Mouse (Mus musculus): ENCODE data around the gene Anapc15. TPM values are rescaled to one million over a fixed set of nuclear protein-coding genes. Genes with fewer than 3 reads are reported as not detected.
"Not testable (repeated sequence)": the region's sequence is repeated elsewhere in the genome, so short reads cannot be mapped to it uniquely, and the experiment has no call there.

Gene Anapc15
- total RNA-seq, 2 experiments from 2014 or later: 16.6 to 22.3 TPM

DNA sequence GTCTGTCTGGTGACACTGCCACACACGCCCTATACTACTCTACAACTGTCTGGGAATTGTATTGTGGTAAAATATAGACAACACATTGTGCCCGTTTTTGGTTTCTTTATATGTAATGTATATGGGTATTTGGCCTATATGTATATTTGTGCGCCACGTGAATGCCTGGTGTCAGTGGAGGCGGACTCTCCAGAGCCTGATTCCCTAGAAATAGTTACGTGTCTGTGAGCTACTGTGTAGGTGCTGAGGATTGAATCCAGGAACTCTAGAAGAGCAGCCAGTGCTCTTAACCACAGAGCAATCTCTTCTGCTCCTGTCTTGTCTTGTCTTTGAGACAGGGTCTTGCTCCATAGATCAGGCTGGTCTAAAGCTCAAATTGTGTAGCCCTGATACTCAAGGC lies 22.8 kb downstream of the Anapc15 start:
- intact Hi-C loops (cut with DNase I): no loop called here
- no peak for DNase-seq

- DNase-seq: no peak
- intact Hi-C loops (cut with DNase I): loop anchor here (2.0 kb wide), 1 partner anchor 40 kb away; no protein-coding TSS in a partner anchor
Observed at GRCm38 (mm10) chr7:101888460-101888859, 24.9 kb downstream of the Anapc15 start.

GRCm38 (mm10) chr7:101895695-101896094 lies 32.2 kb downstream of the Anapc15 start:
- no peak for DNase-seq

DNA sequence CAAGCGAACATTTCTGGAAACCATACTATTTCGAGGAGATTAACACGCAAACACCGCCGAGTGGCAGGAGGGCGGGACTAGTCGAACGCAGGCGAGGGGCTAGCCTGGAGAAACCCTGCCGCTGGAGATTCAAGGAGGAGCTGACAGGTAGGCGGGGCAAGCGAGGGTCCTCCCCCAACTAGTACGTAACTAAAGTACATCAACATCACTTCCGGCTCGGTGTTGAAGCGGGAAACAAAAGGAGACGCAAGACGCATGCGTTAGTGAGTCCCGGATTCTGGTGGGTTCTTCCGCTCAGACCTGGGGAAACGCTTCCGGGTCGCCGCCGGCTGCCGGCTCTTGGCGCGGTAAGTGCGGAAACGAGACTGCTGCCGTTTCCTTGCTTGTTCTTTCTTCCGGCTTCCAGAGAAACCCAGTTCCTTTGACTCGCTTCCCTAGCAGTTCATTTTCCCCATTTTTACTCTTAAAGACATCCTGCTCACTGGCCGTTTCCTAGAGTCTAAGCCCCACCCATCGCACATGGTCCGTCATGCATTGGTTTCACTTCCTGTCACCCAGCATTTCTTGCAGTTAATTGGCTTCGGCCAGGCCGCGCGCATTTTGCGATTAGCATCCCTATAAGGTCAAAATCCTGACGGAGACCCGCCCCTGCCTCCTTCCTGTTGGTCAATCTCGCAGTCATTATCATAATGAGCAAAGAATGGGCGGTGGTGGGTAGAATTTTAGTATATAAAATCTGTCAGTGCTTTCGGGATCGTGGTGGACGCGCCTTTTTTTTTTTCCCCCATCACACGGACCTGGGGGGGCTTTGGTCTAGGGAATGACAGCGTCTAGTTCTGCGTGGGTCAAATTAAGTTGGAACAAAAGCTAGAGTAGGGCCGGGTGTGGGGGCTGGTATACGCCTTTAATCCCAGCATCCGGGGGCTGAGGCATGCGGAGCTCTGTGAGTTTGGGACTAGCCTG lies 32.9 kb downstream of the Anapc15 start:
- intact Hi-C loops (cut with DNase I): loop anchor here (5.0 kb wide), 2 partner anchors 59 to 219 kb away; partner anchors contain the start of gene Inppl1
- DNase-seq: peak; percentile 94

More at GRCm38 (mm10) chr7:101895695-101896094, 32.2 kb downstream of the Anapc15 start:
- intact Hi-C loops (cut with DNase I): loop anchor here (5.0 kb wide), 2 partner anchors 58 to 218 kb away; partner anchors contain the start of gene Inppl1

DNA sequence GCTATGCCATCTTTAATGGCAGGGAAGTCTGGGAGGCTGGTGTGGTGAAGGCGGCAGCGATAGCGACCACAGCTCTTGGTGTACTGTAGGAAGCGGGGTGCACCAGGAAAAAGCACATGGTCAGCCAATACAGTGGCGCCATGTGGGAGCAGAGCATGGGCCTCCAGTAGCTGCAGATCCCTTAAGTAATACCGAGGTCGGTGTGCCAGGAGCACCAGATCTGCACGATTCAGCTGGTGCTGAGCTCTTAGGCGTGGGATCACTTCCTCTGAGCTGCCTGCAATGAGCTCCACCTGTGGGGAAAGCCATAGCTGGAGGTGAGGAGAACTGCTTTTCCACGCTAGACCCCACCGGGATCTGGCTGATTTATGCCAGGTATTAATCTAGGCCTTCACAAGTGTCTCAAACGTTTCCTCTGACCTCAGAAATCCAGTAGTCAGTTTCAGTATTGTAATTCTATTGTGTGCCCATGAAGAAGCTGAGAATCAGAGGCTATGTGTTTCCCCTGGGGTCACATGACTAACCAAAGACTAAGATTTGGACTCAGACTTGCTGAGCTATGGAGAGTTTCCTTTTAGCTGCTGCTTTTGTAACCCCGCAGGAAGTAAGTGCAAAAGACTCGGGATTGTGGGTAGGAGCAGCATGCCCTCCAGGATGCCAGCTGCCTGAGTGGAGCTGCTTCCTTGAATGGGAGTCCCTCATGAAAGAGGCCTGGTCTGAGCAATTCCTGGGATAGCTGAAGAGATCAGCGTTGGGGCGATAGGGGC lies 37.0 kb downstream of the Anapc15 start:
- intact Hi-C loops (cut with DNase I): no loop called here
- no peak for DNase-seq

GRCm38 (mm10) chr7:101901969-101902368 lies 38.5 kb downstream of the Anapc15 start:
- intact Hi-C loops (cut with DNase I): no loop called here
- DNase-seq: no peak

- intact Hi-C loops (cut with DNase I): no loop called here
- no peak for DNase-seq
Observed at GRCm38 (mm10) chr7:101902846-101903245, 39.3 kb downstream of the Anapc15 start.

DNA sequence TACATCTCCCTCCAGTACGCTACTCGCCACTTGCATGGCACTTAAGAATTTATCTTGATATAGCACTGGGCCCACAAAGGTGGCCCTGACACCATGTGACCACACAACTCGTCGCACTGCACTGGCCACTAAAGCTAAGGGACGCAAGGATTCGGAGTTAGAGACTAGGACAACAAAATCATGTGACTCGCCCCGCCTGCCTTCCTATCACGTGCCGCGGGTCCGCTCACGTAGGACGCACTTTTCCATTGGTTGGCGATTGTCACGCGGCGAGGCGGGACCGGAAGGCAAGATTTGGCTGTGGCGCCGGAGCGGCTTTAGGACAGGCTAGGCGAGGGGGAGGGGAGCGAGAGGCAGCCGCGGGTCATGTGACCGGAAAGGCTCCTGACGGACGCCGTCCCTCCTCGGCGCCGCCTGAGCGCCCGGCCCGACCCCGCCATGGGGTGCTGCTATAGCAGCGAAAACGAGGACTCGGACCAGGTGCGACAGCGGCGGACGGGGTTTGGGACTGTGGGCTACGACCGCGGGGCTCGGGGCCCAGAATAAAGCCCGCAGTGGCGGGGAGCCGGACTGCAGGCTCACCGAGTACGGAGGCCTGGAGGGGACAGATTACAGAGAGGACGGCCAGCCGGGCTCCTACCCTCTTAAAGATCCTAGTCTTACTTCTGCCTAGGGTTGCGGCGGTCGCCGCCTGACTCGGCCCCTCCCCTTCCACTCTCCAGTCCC lies 42.2 kb downstream of the Anapc15 start, which contains the start of gene Lamtor1:
Lamtor1 (plus strand) TSS at position 344 of the 726 bp plus-strand sequence.
- intact Hi-C loops (cut with DNase I): no loop called here
- peak; percentile 98 to 99 for DNase-seq

GRCm38 (mm10) chr7:101906287-101906681 lies 42.8 kb downstream of the Anapc15 start, which contains the start of gene Tomt:
Tomt (minus strand) TSS chr7:101906359.
- intact Hi-C loops (cut with DNase I): no loop called here
- no peak for DNase-seq

- intact Hi-C loops (cut with DNase I): no loop called here
- DNase-seq: no peak
Observed at GRCm38 (mm10) chr7:101906696-101907095, 43.2 kb downstream of the Anapc15 start.

DNA sequence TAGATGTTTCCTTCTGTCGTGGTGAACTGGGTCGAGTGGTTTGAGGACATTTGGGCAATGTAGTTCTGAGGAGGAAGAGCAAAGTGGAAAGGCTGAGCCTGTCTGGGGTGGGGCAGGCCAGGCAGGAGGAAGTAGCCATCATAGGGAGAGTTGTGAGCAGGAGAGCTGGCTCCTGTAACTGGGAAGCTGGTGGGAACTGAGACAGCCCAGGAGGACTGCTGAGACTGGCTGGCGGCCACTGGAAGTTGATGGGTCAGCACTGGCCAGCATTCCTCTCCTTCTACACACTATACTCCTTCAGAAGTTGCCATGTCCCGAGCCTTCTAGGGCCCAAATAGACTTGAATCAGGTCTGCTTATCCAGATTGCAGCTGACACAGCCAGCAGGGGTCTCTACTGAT lies 44.9 kb downstream of the Anapc15 start:
- peak in 1 of 2 experiments; percentile 43 for DNase-seq
- intact Hi-C loops (cut with DNase I): no loop called here

DNA sequence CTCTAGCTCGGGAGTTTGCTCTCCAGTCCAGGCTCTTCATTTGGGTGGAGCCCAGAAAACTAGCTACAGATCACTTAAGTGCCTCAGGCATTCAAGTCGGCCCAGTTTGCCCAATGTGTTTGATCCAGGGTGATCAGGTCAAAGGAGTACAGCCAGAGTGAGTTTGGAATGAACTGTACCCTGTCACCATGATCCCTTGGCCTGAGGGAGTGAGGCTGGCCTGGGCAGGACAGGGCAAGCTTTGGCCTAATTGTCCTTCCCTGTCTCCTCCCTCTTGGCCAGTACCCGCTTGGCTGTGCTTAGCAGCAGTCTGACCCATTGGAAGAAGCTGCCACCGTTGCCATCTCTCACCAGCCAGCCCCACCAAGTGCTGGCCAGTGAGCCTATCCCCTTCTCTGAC lies 46.6 kb downstream of the Anapc15 start:
- intact Hi-C loops (cut with DNase I): no loop called here

GRCm38 (mm10) chr7:101911982-101912381 lies 48.5 kb downstream of the Anapc15 start:
- no peak for DNase-seq
- intact Hi-C loops (cut with DNase I): no loop called here

More for the DNA sequence above, 46.6 kb downstream of the Anapc15 start:
- DNase-seq: peak; percentile 27 to 44

DNA sequence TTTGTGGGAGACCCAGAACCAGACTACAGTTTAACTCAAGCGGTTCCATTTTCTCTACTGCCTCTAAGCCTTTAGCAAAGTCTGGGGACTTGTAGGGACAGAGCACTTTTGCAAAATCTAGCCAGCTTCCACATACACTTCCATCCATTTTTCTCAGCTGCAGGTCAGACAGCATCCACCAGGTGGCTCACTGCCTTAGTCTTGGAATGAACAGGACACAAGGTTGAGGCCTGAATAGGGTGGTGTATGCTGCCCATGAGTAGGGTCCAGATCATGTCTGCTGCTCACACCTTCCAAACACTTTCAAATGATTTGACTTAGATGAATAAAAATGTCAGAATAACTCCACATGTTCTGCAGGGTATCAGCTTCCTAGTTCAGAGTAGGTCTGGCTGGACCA lies 54.6 kb downstream of the Anapc15 start:
- DNase-seq: peak; percentile 36 to 52
- intact Hi-C loops (cut with DNase I): loop anchor here (5.0 kb wide), 3 partner anchors 54 to 159 kb away; no protein-coding TSS in a partner anchor

- intact Hi-C loops (cut with DNase I); DNase-seq: not testable (repeated sequence)
Observed at GRCm38 (mm10) chr7:101925892-101926291, 62.4 kb downstream of the Anapc15 start.

DNA sequence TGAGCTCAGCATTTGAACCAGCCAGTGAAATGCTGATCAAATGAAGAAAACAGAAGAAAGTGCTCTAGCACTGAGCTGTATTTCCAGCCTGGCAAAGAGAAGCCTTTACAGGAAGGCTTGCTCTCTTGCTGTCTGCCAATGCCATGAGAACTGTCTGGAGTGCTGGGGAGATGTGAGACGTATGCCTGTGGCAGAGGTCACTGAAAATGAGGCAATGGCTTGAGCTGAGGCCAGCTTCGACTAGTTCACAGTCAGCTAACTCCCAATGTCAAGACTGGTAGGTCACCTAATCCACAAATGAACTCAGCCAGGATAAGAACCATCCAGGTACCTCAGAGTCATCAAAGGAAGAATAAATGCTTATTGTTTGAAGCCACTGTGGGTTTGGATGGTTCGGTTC lies 64.6 kb downstream of the Anapc15 start:
- intact Hi-C loops (cut with DNase I): no loop called here
- DNase-seq: no peak

DNA sequence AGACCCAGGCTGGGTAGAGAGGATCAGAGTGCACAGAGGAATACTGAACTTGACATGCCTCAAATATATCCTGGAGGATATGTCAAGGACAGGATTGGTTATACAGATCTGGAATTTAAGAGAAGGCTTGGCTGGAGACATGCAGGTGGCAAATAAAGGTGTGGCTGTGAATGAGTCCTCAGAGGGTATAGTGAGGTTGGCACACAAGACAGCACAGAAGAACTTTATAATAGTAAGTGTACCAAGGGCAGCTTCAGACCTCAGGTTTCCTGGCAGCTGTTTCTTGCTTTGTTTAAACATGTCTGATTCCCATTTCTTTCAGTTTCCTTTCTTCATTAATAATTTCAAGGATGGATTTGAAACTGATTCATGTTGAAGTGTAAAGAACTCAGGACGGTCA lies 69.0 kb downstream of the Anapc15 start:
- no peak for DNase-seq
- intact Hi-C loops (cut with DNase I): no loop called here

- no peak for DNase-seq
- intact Hi-C loops (cut with DNase I): no loop called here
Observed at GRCm38 (mm10) chr7:101933300-101933699, 69.8 kb downstream of the Anapc15 start.

- DNase-seq: peak; percentile 93 to 94
- intact Hi-C loops (cut with DNase I): no loop called here
Observed at GRCm38 (mm10) chr7:101933751-101934240, 70.3 kb downstream of the Anapc15 start, which contains the start of the genes Lrrc51 and Numa1. Lrrc51 (minus strand) TSS chr7:101933895. Numa1 (plus strand) TSS chr7:101934111.

DNA sequence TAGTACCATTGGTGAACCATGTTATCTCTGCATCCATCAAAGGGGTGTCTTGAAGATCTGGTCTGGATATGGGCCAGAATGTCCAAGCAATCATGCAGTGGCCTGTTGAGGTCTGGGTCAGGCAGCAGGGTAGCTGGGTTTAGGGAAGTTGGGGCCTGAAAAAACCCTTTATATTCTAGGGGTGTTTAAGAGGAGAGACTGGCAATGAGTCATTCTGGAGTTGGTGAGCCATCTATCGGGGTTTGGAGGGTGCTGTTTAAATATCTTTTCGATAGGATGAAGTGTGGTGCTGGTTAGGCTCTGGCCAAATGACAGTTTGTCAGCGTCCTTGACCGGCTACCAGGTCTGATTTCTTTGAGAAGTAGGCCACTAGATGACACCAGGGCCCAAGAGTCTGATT lies 72.4 kb downstream of the Anapc15 start:
- intact Hi-C loops (cut with DNase I): no loop called here

More for the DNA sequence above, 72.4 kb downstream of the Anapc15 start:
- no peak for DNase-seq

All from gastrocnemius, postnatal 36 days (tissue).